Mouse (Mus musculus): ENCODE measurements around the gene Ptk7.
"Not testable (repeated sequence)": the region's sequence is repeated elsewhere in the genome, so short reads cannot be mapped to it uniquely, and the experiment has no call there.

The Ptk7 gene

GRCm38 (mm10) chr17:46609721-46610514 is 19.4 kb downstream of the Ptk7 start:
- CTCF ChIA-PET, result no interaction called here

GRCm38 (mm10) chr17:46605987-46606386 is 23.3 kb downstream of the Ptk7 start:
- CTCF ChIA-PET, result interaction anchor here (0.7 kb wide), 1 partner anchor 1128 kb away, joined by 3 read pairs; no protein-coding TSS in a partner anchor

- CTCF ChIA-PET, result no interaction called here
These were observed 24.2 kb downstream of the Ptk7 start for GRCm38 (mm10) chr17:46605126-46605525.

- CTCF ChIA-PET, result no interaction called here
These were observed 26.1 kb downstream of the Ptk7 start for GRCm38 (mm10) chr17:46603229-46603628.

GRCm38 (mm10) chr17:46602212-46602611 is 27.1 kb downstream of the Ptk7 start:
- CTCF ChIA-PET, result no interaction called here

GRCm38 (mm10) chr17:46600569-46600968 is 28.7 kb downstream of the Ptk7 start:
- CTCF ChIA-PET, result no interaction called here

- CTCF ChIA-PET, result no interaction called here
These were observed 30.3 kb downstream of the Ptk7 start for GRCm38 (mm10) chr17:46598963-46599362.

- CTCF ChIA-PET, result no interaction called here
These were observed 31.3 kb downstream of the Ptk7 start for GRCm38 (mm10) chr17:46597956-46598355.

GRCm38 (mm10) chr17:46595336-46595735 is 34.0 kb downstream of the Ptk7 start:
- CTCF ChIA-PET, result no interaction called here

GRCm38 (mm10) chr17:46594606-46595005 is 34.7 kb downstream of the Ptk7 start:
- CTCF ChIA-PET, result no interaction called here

GRCm38 (mm10) chr17:46593124-46593523 is 36.2 kb downstream of the Ptk7 start:
- CTCF ChIA-PET, result no interaction called here

- CTCF ChIA-PET, result no interaction called here
These were observed 37.9 kb downstream of the Ptk7 start for GRCm38 (mm10) chr17:46591406-46591805.

GRCm38 (mm10) chr17:46590439-46590838 is 38.9 kb downstream of the Ptk7 start:
- CTCF ChIA-PET, result no interaction called here

GRCm38 (mm10) chr17:46589635-46590314 is 39.5 kb downstream of the Ptk7 start:
- CTCF ChIA-PET, result no interaction called here

- CTCF ChIA-PET, result no interaction called here
These were observed 40.4 kb downstream of the Ptk7 start for GRCm38 (mm10) chr17:46588913-46589312.

- CTCF ChIA-PET, result no interaction called here
These were observed 41.1 kb downstream of the Ptk7 start for GRCm38 (mm10) chr17:46588173-46588572.

- CTCF ChIA-PET, result no interaction called here
These were observed 43.0 kb downstream of the Ptk7 start for GRCm38 (mm10) chr17:46586327-46586726.

- CTCF ChIA-PET, result no interaction called here
These were observed 50.7 kb downstream of the Ptk7 start for GRCm38 (mm10) chr17:46578650-46579049.

GRCm38 (mm10) chr17:46576070-46576469 is 53.2 kb downstream of the Ptk7 start:
- CTCF ChIA-PET, result no interaction called here

GRCm38 (mm10) chr17:46574535-46574934 is 54.8 kb downstream of the Ptk7 start:
- CTCF ChIA-PET, result no interaction called here

GRCm38 (mm10) chr17:46571005-46571404 is 58.3 kb downstream of the Ptk7 start:
- CTCF ChIA-PET, result no interaction called here

GRCm38 (mm10) chr17:46559146-46559545 is 70.2 kb downstream of the Ptk7 start:
- CTCF ChIA-PET, result no interaction called here

- CTCF ChIA-PET, result no interaction called here
These were observed 71.2 kb downstream of the Ptk7 start for GRCm38 (mm10) chr17:46558151-46558550.

GRCm38 (mm10) chr17:46557321-46557720 is 72.0 kb downstream of the Ptk7 start:
- CTCF ChIA-PET, result not testable (repeated sequence)

Measured in spleen, embryonic (tissue).